Mouse (Mus musculus): Measurements from ENCODE around the gene Zmynd11. TPM values are rescaled to one million over a fixed set of nuclear protein-coding genes. Genes with fewer than 3 reads are reported as not detected.
"Not testable (repeated sequence)": the region's sequence is repeated elsewhere in the genome, so short reads cannot be mapped to it uniquely, and the experiment has no call there.

Gene Zmynd11
- polyA plus RNA-seq, 1 experiment from 2014 or later = 198 TPM

DNA sequence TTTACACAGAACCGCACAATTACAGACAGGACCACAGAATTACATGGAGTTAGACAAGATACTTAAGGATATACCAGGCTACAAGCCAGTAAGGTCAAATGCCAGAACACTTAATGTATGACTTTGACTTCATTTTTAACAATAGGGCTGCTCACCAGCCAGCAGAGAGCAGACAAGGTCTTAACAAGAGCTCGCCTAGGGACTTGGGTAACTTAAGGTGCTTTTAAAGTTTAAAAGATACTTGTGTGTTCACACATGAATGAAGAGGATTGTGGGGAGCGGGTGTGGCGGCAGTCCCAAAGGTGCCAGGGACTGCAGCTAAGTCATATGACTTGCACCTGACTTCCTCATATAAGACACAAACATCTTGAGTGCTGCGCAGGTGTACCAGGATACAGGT lies 32.9 kb downstream of the Zmynd11 start:
- H3K4me1 ChIP-seq (replicated peaks; ENCODE audit: control insufficient read depth, insufficient read depth, low read length); ATAC-seq; H3K27ac ChIP-seq (ENCODE audit: low read length); H3K4me2 ChIP-seq (ENCODE audit: low read length); H3K4me3 ChIP-seq (replicated peaks; ENCODE audit: low read length); H3K27me3 ChIP-seq (replicated peaks; ENCODE audit: control insufficient read depth, insufficient read depth, low read length); H3K9ac ChIP-seq (replicated peaks; ENCODE audit: low read depth, low read length); H3K36me3 ChIP-seq (ENCODE audit: control insufficient read depth, insufficient read depth); H3K9me3 ChIP-seq (ENCODE audit: control insufficient read depth, low read length): not testable (repeated sequence)
- WGBS = 92% methylated on average over 4 of the region's 5 CpGs

DNA sequence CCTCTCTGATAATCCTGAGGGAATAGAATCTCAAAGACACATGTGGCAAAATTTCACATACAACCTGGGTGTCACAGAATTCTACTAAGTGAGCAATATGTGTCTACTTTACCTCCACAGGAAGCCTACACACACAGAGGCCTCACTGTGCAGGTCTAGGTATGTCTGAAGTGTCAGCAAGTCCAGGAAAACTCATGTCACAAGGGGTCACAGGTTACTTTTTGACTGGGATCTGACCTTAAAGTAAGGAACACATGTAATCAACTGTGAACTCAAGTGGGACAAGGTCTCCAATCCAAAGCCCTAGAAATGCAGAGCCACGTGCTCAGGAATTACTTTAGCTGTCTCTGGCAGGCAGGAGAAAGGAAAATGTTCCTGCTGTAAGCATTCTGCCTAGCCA lies 36.1 kb downstream of the Zmynd11 start:
- Histone ChIP-seq H3K4me2 (ENCODE audit: low read length) (no peak overlapping the region), H3K4me1 (replicated peaks; ENCODE audit: control insufficient read depth, insufficient read depth, low read length) (no peaks in the 10 kb centered on the region), H3K27ac (ENCODE audit: low read length) (no peak overlapping the region), H3K36me3 (ENCODE audit: control insufficient read depth, insufficient read depth) (no peaks in the 10 kb centered on the region), H3K9ac (replicated peaks; ENCODE audit: low read depth, low read length) (no peak overlapping the region), H3K27me3 (replicated peaks; ENCODE audit: control insufficient read depth, insufficient read depth, low read length) (no peaks in the 10 kb centered on the region), H3K4me3 (replicated peaks; ENCODE audit: low read length) (no peak overlapping the region), H3K9me3 (ENCODE audit: control insufficient read depth, low read length) (no peaks in the 10 kb centered on the region)
- WGBS = 77% methylated on average over 1 of the region's 1 CpGs
- no peak for ATAC-seq

DNA sequence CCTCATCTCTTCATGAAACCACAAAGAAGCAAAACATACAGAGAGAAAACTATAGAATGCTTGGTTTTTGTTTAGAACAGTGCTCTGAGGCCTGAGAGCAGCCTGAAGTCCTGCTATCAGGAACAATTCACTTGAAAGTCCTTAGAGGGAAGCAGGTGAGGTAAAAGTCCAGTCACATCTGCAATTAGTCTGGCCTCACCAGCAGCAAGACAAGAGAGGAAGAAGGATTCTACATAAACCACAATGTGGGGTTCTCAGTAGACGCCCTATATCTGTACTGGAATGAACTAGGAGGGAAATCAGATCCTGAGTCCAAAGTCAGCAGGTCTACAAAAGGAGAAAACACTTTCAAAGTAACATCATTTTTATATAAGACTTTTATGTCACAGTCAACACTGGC lies 49.9 kb downstream of the Zmynd11 start:
- 96% methylated on average over 1 of the region's 1 CpGs for WGBS
- no peak for ATAC-seq
- Histone ChIP-seq H3K4me3 (replicated peaks; ENCODE audit: low read length) (no peak overlapping the region), H3K27me3 (replicated peaks; ENCODE audit: control insufficient read depth, insufficient read depth, low read length) (no peaks in the 10 kb centered on the region), H3K9ac (replicated peaks; ENCODE audit: low read depth, low read length) (no peak overlapping the region), H3K4me2 (ENCODE audit: low read length) (no peak overlapping the region), H3K36me3 (ENCODE audit: control insufficient read depth, insufficient read depth) (0 out of 2 replicates have a peak, but pooled peaks cover 4% of the 10 kb centered on the region), H3K9me3 (ENCODE audit: control insufficient read depth, low read length) (no peaks in the 10 kb centered on the region), H3K27ac (ENCODE audit: low read length) (no peak overlapping the region), H3K4me1 (replicated peaks; ENCODE audit: control insufficient read depth, insufficient read depth, low read length) (no peaks in the 10 kb centered on the region)

- no peak overlapping the region for H3K4me3 ChIP-seq (replicated peaks; ENCODE audit: low read length)
- no peaks in the 10 kb centered on the region for H3K9me3 ChIP-seq (ENCODE audit: control insufficient read depth, low read length)
- H3K36me3 ChIP-seq (ENCODE audit: control insufficient read depth, insufficient read depth) = 0 out of 2 replicates have a peak, but pooled peaks cover 4% of the 10 kb centered on the region
- H3K27ac ChIP-seq (ENCODE audit: low read length) = no peak overlapping the region
- WGBS = 81% methylated on average over 6 of the region's 6 CpGs
- ATAC-seq = peak; percentile 40; the same call in 1 of the 2 replicates
- no peaks in the 10 kb centered on the region for H3K27me3 ChIP-seq (replicated peaks; ENCODE audit: control insufficient read depth, insufficient read depth, low read length)
- no peak overlapping the region for H3K4me2 ChIP-seq (ENCODE audit: low read length)
- no peak overlapping the region for H3K9ac ChIP-seq (replicated peaks; ENCODE audit: low read depth, low read length)
- H3K4me1 ChIP-seq (replicated peaks; ENCODE audit: control insufficient read depth, insufficient read depth, low read length) = no peaks in the 10 kb centered on the region
These were observed 51.5 kb downstream of the Zmynd11 start for GRCm38 (mm10) chr13:9713462-9714134.

GRCm38 (mm10) chr13:9712971-9713370 lies 52.2 kb downstream of the Zmynd11 start:
- ATAC-seq = no peak
- Histone ChIP-seq H3K4me3 (replicated peaks; ENCODE audit: low read length) (no peak overlapping the region), H3K9ac (replicated peaks; ENCODE audit: low read depth, low read length) (no peak overlapping the region), H3K4me2 (ENCODE audit: low read length) (no peak overlapping the region), H3K36me3 (ENCODE audit: control insufficient read depth, insufficient read depth) (0 out of 2 replicates have a peak, but pooled peaks cover 4% of the 10 kb centered on the region), H3K9me3 (ENCODE audit: control insufficient read depth, low read length) (no peaks in the 10 kb centered on the region), H3K27ac (ENCODE audit: low read length) (no peak overlapping the region), H3K4me1 (replicated peaks; ENCODE audit: control insufficient read depth, insufficient read depth, low read length) (no peaks in the 10 kb centered on the region), H3K27me3 (replicated peaks; ENCODE audit: control insufficient read depth, insufficient read depth, low read length) (no peaks in the 10 kb centered on the region)
- WGBS = 81% methylated on average over 3 of the region's 3 CpGs

GRCm38 (mm10) chr13:9712409-9712808 lies 52.7 kb downstream of the Zmynd11 start:
- WGBS = 100% methylated on average over 1 of the region's 1 CpGs
- no peak overlapping the region for H3K4me2 ChIP-seq (ENCODE audit: low read length)
- ATAC-seq = no peak
- H3K9ac ChIP-seq (replicated peaks; ENCODE audit: low read depth, low read length) = no peak overlapping the region
- H3K36me3 ChIP-seq (ENCODE audit: control insufficient read depth, insufficient read depth) = 0 out of 2 replicates have a peak, but pooled peaks cover 4% of the 10 kb centered on the region
- no peaks in the 10 kb centered on the region for H3K4me1 ChIP-seq (replicated peaks; ENCODE audit: control insufficient read depth, insufficient read depth, low read length)
- H3K27ac ChIP-seq (ENCODE audit: low read length) = no peak overlapping the region
- H3K4me3 ChIP-seq (replicated peaks; ENCODE audit: low read length) = no peak overlapping the region
- H3K9me3 ChIP-seq (ENCODE audit: control insufficient read depth, low read length) = no peaks in the 10 kb centered on the region
- no peaks in the 10 kb centered on the region for H3K27me3 ChIP-seq (replicated peaks; ENCODE audit: control insufficient read depth, insufficient read depth, low read length)

DNA sequence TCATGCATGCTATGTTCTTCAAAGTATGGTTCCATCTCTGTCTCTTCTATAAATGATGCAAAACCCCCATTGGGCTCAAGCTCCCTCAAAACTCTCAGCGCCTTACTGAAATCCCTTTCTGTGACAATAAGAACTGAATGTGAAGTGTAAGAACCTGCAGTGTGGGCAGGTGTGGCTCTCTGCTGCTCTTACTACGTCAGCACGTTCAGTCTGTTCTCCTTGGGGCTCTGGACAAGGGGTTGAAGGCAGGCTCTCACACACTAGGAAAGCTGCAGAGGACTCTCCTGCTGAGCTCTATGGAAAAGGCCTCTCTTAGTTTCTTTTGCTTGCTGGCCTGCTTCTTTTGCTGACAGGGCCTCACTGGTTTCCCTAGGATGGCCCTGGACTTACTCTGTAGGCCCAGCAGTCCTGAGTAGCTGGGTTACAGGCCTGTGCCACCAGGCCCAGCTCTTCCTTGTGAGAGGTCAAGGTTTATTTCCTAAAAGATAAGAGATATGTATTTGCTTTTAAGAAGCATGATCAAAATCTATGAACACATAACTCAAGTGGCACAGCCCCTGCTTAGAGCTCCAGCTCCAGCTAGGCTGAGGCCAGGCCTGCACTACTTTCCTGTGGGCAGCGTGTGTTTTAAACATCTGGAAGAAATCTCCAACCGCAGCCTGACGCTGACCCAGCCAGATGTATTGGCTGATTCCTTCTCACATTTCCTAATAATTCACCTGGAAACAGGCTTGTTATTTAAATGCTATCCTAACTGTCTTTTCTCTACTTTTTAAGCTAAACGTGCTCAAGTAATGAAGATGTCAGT lies 56.5 kb downstream of the Zmynd11 start:
- 92% methylated on average over 7 of the region's 7 CpGs for WGBS
- ATAC-seq = no peak
- H3K9me3 ChIP-seq (ENCODE audit: control insufficient read depth, low read length) = no peaks in the 10 kb centered on the region
- no peak overlapping the region for H3K9ac ChIP-seq (replicated peaks; ENCODE audit: low read depth, low read length)
- H3K4me2 ChIP-seq (ENCODE audit: low read length) = no peak overlapping the region
- no peaks in the 10 kb centered on the region for H3K27me3 ChIP-seq (replicated peaks; ENCODE audit: control insufficient read depth, insufficient read depth, low read length)
- no peaks in the 10 kb centered on the region for H3K4me1 ChIP-seq (replicated peaks; ENCODE audit: control insufficient read depth, insufficient read depth, low read length)
- H3K36me3 ChIP-seq (ENCODE audit: control insufficient read depth, insufficient read depth) = no peaks in the 10 kb centered on the region
- no peak overlapping the region for H3K27ac ChIP-seq (ENCODE audit: low read length)
- H3K4me3 ChIP-seq (replicated peaks; ENCODE audit: low read length) = no peak overlapping the region

GRCm38 (mm10) chr13:9706720-9707119 lies 58.4 kb downstream of the Zmynd11 start:
- no peaks in the 10 kb centered on the region for H3K27me3 ChIP-seq (replicated peaks; ENCODE audit: control insufficient read depth, insufficient read depth, low read length)
- ATAC-seq = no peak
- no peak overlapping the region for H3K4me3 ChIP-seq (replicated peaks; ENCODE audit: low read length)
- no peaks in the 10 kb centered on the region for H3K36me3 ChIP-seq (ENCODE audit: control insufficient read depth, insufficient read depth)
- no peak overlapping the region for H3K9ac ChIP-seq (replicated peaks; ENCODE audit: low read depth, low read length)
- no peaks in the 10 kb centered on the region for H3K9me3 ChIP-seq (ENCODE audit: control insufficient read depth, low read length)
- no peak overlapping the region for H3K27ac ChIP-seq (ENCODE audit: low read length)
- 83% methylated on average over 8 of the region's 8 CpGs for WGBS
- no peak overlapping the region for H3K4me2 ChIP-seq (ENCODE audit: low read length)
- H3K4me1 ChIP-seq (replicated peaks; ENCODE audit: control insufficient read depth, insufficient read depth, low read length) = no peaks in the 10 kb centered on the region

DNA sequence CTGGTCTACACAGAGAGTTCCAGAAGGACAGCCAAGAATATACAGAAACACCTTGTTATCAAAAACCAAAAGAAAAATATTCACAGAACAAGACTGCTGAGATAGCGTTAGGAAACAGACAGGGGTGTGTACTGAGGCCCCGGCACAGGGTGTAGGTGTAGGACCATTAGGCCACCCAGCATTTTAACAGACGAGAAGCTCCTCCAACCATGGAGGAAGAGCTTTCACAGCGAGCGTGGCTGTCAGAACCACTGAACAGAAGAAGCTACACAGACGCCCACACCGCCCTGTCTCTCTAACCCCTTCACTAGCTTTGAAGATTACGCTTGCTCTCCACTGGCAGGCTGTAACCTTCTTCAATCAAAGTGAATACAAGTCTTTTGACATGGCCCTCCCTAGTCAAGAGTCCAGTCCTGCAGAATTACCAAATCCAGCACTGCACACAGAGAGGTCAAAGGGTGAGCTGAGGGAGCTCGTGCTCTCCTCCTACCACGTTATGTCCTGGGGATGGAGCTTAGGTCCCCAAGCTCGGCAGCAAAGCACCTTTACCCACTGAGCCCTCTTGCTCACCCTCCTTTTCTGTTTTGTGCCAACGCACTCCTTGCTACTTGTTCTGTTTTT lies 62.4 kb downstream of the Zmynd11 start:
- Histone ChIP-seq H3K27ac (ENCODE audit: low read length) (no peak overlapping the region), H3K4me2 (ENCODE audit: low read length) (no peak overlapping the region), H3K4me3 (replicated peaks; ENCODE audit: low read length) (no peak overlapping the region), H3K9me3 (ENCODE audit: control insufficient read depth, low read length) (no peaks in the 10 kb centered on the region), H3K36me3 (ENCODE audit: control insufficient read depth, insufficient read depth) (peaks cover 3% of the 10 kb centered on the region; the same call in 1 of the 2 replicates), H3K4me1 (replicated peaks; ENCODE audit: control insufficient read depth, insufficient read depth, low read length) (no peaks in the 10 kb centered on the region), H3K9ac (replicated peaks; ENCODE audit: low read depth, low read length) (no peak overlapping the region), H3K27me3 (replicated peaks; ENCODE audit: control insufficient read depth, insufficient read depth, low read length) (no peaks in the 10 kb centered on the region)
- no peak for ATAC-seq
- WGBS = 89% methylated on average over 12 of the region's 12 CpGs
